Mouse (Mus musculus) adrenal gland (tissue): Measurements from ENCODE around the gene Gli2.

Source experiments
- intact Hi-C: fragments of 180-260 bp; cut with DNase I; formaldehyde crosslinking; loops from one replicate; pipeline ENCODE4 v1.15.1; 2025

Gene Gli2

GRCm38 (mm10) chr1:119003852-119004398 lies 49.5 kb downstream of the Gli2 start:
- intact Hi-C loops, result no loop called here

DNA sequence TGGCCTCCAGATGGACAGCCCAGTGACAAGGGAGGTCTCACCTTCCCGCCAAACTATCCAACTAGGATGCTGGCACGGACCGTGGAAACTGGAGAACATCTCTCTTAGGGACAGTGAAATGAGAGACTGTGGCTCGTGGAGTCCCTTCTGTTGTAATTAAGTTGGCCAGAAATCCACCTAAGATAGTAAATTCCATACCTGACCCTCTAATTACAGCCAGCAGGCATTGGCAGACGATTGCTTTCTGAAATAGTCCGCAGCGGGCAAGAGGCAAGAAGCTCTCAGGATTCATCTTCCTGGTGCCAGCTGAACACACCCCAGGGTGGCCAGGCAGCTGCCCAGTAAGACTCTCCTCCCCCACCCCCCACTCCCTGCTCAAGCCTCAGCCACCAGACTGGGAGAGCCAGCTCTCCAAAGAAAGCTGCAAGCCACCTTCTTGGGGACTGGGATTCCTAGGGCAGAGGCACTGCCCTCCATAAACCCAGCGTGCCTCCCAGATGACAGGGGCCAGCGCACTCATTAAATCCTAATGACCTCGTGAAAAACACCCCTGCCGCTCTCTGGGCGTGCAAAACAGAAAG lies 51.9 kb downstream of the Gli2 start:
- intact Hi-C loops, result no loop called here

DNA sequence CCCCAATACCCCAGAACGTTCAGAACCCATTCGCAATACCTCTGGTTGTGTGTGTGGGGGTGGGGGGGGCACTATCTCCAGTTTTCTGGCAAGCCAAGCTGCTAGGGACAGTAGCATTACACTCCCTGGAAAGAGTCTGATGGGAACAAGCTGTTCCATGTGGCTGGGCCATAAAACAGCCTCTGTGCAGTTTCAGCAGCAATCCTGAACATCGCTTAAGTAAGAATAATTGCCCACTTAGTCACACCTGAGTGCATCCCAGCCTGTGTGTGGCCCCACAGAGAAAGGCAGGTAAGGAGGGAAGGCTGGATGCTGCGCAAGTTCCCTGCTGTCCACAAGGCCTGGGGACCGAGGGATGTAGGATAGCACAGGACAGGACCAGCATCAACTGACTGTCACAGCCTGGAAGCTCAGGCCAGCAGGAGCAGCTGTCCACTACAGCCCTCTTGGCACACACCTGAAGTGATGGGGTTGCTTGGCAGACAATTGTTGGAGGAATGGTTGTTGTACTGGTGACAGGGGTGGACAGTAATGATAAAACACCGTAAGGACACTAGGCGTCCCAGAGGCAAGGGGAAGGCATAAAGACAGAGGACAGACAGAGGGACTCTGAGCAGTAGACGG lies 58.8 kb downstream of the Gli2 start:
- intact Hi-C loops, result no loop called here

- intact Hi-C loops, result no loop called here
Measured at GRCm38 (mm10) chr1:118993775-118994174, 59.6 kb downstream of the Gli2 start.

- intact Hi-C loops, result no loop called here
Measured at GRCm38 (mm10) chr1:118988331-118988730, 65.1 kb downstream of the Gli2 start.

- intact Hi-C loops, result no loop called here
Measured at GRCm38 (mm10) chr1:118987538-118987937, 65.9 kb downstream of the Gli2 start.

DNA sequence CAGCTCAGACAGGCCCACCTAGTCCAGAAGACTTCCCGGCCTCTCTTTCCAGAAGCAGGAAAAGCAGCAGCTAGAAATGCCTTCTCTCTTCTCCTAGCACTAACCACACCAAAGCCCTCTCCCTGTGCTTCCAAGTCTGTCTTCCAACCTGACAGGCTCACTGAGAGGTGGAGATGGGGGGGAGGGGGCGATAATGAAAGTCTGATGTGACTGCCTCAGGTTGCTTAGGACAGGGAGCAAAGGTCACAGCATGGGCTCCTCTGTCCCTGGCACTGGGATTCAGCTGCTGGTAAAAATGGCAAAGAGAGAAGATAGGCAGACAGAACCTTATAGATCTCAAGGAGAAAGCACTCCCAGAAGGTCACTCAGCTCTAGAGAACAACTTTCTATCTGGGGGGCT lies 70.0 kb downstream of the Gli2 start:
- intact Hi-C loops, result no loop called here

- intact Hi-C loops, result no loop called here
Measured at GRCm38 (mm10) chr1:118982805-118983211, 70.6 kb downstream of the Gli2 start.

GRCm38 (mm10) chr1:118981943-118982804 lies 71.2 kb downstream of the Gli2 start:
- intact Hi-C loops, result no loop called here

DNA sequence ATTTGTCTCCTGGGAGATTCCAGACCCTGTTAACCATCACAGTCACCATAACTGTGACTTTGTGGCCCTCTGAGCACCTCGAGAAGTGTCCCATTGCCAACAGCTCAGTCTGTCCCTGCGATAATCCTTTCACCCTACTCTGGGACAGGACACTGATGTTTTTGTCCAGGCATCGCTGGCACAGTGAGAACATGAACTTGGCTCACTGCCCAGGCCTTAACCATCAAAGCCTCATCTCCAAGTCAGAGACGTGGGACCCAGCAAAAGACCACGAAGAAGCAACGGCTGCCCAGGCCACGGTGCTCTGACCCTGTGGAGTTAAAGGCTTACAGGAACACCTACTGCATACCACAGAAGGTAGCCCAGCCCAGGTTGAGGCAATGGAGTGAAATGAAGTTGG lies 72.8 kb downstream of the Gli2 start:
- intact Hi-C loops, result no loop called here

GRCm38 (mm10) chr1:118976596-118976995 lies 76.8 kb downstream of the Gli2 start:
- intact Hi-C loops, result no loop called here

DNA sequence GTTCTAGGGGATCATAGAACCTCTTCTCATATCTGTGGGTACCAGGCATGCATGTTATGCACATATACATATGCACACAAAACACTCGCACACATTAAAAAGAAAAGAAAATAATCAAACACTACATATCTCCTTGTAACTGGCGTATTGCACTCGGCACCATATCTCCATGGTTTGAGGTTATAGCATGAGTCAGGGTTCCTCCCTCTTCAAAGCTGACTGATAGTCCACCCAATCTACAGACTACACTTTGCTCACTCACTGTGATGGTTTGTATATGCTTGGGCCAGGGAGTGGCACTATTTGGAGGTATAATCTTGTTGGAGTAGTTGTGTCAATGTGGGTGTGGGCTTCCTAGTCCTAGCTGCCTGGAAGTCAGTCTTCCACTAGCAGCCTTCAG lies 78.0 kb downstream of the Gli2 start:
- intact Hi-C loops, result no loop called here

GRCm38 (mm10) chr1:118970068-118970467 lies 83.4 kb downstream of the Gli2 start:
- intact Hi-C loops, result no loop called here

DNA sequence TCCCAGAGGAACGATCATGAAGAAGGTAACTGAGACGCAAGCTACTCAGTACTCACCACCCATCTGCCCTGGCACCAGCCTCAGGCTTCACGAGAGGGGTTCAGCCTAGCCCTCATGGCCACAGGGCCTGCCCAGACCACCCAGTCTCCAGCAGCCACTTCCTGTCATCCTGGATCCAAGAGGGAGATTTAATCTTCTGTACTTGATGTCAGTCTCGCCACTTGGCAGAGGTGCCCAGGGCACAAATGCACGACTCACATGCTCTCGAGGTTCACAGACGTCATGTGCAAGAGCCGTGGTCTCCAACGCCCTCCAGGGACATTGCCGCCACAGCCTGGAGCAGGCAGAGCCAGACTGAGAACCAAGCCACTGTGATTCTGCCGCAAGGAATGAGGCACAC lies 84.0 kb downstream of the Gli2 start:
- intact Hi-C loops, result no loop called here

DNA sequence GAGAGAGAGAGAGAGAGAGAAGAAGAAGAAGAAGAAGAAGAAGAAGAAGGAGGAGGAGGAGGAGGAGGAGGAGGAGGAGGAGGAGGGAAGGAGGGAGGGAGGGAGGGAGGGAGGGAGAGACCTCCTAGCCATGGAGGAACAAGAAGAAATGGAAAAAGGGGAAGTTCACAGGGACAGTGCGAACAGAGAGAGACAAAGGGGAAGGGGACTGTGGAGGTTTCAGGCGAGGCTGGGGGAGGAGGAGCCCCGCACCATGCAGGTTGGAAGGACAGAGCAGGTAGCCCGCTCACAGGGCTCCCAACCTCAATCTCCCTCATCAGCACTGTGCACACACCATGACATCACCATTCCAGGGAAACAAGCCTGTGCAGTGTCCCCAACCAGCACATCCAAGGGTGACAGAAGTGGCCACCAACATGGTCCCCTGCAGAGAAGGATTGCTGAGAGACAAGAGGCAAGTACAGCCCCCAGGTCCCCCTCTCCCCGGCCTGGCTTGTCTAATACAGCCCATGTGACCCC lies 84.7 kb downstream of the Gli2 start:
- intact Hi-C loops, result no loop called here

GRCm38 (mm10) chr1:118967976-118968375 lies 85.4 kb downstream of the Gli2 start:
- intact Hi-C loops, result no loop called here

DNA sequence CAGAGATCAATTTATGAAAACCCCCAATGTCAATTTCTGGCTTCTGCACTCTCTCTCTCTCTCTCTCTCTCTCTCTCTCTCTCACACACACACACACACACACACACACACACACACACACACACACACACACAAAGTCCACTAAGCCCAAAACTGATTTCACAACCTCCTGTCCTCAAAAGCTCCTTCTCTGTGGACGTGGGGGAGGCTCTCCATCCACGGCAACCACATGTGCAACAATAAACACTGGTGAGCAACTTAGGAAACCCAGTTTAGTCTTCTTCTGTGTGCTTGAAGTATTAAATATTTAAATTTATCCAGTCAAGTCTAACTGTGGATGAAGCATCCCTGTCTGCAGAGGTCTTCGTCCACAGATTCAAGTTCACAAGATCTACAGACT lies 86.1 kb downstream of the Gli2 start:
- intact Hi-C loops, result no loop called here

DNA sequence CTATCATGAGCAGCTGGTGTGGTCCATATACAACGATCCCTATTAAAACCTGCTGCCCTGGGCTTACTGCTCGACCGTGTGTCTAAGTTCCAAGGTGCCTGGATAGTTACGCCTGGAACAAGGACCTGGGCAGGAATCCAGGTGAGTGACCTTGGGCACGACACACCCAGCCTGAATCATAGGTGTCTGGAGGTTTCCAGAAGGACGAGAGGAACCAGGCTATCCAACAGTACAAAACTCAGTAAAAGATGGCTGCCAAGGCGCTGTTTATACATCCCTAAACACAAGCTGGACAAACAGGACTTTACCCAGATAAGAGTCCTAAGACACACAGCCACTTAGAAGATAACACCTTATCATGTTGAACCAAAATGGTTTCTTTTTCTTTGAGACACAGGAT lies 94.8 kb downstream of the Gli2 start:
- intact Hi-C loops, result no loop called here

GRCm38 (mm10) chr1:118955791-118956190 lies 97.6 kb downstream of the Gli2 start:
- intact Hi-C loops, result no loop called here

- intact Hi-C loops, result no loop called here
Measured at GRCm38 (mm10) chr1:118954434-118955301, 98.8 kb downstream of the Gli2 start.

DNA sequence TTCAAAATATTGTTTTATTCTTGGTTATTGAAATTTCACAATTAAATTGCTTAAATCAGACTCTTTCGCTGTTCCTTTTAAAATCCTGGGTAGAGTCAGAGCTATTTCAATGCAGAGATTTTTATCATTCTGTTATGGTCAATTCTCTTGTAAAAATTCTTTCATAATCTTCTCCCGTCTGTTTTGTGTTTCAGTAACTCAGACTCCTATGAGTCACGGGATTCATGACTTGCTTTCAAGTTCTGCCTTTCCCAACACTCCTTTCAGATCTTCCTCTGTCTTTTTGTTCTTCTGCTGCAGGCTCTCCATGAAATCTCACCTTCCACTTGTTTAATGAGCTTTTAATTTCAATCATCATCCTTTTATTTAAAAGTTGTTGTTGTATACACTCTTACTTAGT lies 100.4 kb downstream of the Gli2 start:
- intact Hi-C loops, result no loop called here
